Mouse (Mus musculus) liver, adult (tissue): ENCODE measurements around the gene Yipf1.

Experiments used
- GATA4 ChIP-seq: IDR thresholded peaks from 2 replicates; pipeline ENCODE4 v1.6.1; 2014; ENCODE audit warnings: mild to moderate bottlenecking, low read length; ENCODE audit not compliant: insufficient replicate concordance

The Yipf1 gene

GRCm38 (mm10) chr4:107302221-107302620 lies 11.9 kb upstream of the Yipf1 start:
- TF ChIP-seq GATA4: no peak

- no peak for TF ChIP-seq GATA4
Observed at GRCm38 (mm10) chr4:107302832-107303231, 11.3 kb upstream of the Yipf1 start.

DNA sequence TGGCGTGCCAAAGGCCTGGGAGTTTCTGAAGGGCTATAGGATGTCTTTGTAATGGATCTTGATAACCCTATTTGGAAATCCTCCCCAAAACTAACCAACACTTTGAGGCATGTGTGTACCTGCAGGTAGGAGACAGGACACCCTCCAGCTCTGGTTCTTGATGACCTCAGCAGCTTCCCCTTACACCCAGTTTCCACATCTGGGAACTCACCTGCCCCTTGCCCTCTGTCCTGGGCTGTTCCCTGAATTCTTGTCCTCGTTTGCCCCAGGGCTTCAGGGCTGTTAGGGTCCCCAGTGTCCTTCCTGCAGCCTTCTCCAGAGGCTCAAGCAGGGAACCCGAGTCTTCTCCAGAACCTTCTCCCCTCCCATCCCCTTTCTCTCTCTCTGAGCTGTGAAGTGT lies 10.6 kb upstream of the Yipf1 start:
- no peak for TF ChIP-seq GATA4

DNA sequence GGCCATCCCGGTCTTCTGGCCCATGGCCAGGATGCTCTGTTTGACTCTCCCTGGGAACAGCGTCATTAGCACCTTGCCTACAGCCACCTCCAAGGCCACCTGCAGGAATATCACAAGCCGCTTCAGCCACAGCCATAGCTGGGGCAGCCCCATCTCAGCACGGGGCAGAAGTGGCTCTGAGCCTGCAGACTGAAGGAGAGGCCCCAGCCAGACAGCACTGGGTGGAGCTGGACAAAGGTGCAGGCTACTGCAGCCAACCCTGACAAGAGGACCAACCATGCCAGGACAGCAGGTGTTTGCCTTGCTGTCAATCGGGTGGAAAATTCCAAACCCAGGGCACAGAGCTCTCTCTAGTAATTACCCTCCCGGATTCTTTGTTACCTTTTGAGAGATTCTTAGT lies 7.2 kb upstream of the Yipf1 start, which contains the start of gene Dio1:
Gene Dio1, minus strand, starts transcription at position 204 of the 400 bp plus-strand sequence.
- no peak for TF ChIP-seq GATA4

DNA sequence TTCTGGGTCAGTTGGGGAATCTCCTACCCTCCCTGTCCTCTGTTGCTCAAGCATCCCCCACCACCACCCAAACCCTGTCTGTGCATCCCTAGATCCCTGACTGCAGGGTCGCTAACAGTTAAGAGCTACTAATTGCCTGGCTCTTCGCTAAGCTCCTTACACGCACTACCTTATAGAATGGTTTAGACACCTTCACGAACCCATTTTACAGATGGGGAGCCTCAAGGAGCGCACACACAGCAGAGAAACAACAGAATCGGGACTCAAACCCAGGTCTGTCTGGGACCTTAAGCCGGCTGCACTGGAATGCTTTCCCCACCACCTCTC lies 279 bp downstream of the Yipf1 start:
- no peak for TF ChIP-seq GATA4

DNA sequence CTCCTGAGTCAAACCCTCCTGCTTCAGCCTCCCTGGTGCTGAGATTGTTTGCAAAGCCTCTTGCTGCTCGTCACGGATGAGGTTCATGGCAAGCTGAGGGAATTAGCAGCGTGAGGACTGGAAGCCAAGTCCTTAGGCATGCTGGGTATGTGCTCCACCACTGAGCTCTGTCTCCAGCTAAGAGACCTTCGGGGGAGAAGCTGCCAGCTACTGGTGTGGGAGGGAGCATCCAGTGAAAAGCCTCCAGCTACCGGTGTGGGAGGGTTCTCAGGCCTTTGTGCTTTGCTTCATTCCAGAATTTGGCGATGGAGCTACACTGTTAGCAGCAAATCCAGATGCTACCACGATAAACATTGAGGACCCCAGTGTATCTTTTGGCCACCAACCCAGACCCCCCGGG lies 4.5 kb downstream of the Yipf1 start:
- no peak for TF ChIP-seq GATA4

DNA sequence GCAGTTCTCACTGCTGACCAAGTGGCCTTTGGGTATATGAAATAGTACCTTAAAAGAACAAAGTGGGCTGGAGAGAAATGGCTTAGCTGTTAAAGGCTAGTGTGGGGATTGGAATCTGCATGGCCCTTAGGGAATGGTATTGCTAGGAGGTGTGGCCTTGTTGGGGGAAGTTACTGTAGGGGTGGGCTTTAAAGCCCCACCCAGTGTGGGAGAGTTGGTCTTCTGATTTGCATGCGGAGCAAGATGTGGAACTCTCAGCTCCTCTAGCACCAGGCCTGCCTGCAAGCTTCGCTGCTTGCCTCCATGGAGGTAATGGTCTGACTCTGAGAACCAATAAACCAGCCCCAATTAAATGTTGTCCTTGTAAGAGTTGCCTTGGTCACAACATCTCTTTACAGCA lies 6.9 kb downstream of the Yipf1 start:
- TF ChIP-seq GATA4: no peak

DNA sequence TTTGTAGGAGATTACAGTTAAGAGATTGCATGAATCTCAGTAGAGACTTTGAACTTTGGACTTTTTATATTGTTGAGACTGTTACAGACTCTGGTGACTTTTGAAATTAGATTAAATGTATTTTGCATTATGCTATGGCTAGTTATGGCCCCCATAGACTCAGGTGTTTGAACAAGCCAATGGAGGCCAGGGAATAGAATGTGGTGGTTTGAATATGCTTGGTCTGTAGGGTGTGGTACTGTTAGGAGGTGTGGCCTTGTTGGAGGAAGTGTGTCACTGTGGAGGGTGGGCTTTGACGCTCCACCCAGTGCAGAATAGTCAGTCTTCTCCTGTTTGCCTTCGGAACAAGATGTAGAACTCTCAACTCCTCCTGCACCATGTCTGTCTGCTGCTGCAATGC lies 8.9 kb downstream of the Yipf1 start:
- no peak for TF ChIP-seq GATA4

GRCm38 (mm10) chr4:107328530-107328929 lies 14.4 kb downstream of the Yipf1 start:
- TF ChIP-seq GATA4: no peak

GRCm38 (mm10) chr4:107333514-107333913 lies 19.4 kb downstream of the Yipf1 start:
- TF ChIP-seq GATA4: no peak

GRCm38 (mm10) chr4:107336356-107336755 lies 22.2 kb downstream of the Yipf1 start:
- TF ChIP-seq GATA4: no peak

DNA sequence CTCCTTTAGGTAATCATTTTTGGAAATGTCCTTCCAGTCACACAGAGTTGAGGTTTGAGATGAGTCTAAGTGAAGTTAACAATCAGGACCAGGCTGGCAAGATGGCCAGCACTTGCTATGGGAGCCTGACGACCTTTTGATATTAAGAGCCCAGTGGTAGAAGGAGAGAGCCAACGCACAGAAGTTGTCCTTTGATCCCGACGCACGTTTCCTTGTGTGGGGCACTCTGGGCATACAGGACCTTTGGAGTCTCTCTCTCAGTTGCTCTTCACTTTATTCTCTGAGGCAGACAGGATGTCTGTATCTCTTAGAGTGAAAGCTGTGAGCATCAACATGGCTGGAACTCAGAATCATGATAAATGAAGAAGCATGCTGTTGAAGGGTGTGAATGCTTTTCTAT lies 23.3 kb downstream of the Yipf1 start:
- TF ChIP-seq GATA4: no peak

DNA sequence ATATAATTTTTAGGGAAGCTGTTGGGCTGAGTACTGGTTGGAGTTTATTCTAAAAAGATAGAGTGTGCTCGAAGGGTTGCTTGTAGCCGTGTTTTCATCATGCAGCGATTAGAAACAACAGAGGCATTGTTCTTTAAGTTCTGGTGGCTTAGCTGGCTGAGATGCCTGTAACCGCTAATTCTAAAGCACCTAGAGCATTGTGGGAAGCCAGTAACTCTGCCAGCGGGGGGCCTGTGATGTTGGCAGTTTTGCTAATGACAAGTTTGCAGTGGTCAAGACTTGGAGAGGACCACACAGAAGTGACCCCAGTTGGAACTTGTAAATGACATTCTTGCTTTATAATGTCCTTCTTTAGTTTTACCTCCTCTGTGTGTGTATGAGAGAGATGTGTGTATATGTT lies 27.2 kb downstream of the Yipf1 start:
- no peak for TF ChIP-seq GATA4

GRCm38 (mm10) chr4:107344612-107345011 lies 30.4 kb downstream of the Yipf1 start:
- TF ChIP-seq GATA4: no peak

DNA sequence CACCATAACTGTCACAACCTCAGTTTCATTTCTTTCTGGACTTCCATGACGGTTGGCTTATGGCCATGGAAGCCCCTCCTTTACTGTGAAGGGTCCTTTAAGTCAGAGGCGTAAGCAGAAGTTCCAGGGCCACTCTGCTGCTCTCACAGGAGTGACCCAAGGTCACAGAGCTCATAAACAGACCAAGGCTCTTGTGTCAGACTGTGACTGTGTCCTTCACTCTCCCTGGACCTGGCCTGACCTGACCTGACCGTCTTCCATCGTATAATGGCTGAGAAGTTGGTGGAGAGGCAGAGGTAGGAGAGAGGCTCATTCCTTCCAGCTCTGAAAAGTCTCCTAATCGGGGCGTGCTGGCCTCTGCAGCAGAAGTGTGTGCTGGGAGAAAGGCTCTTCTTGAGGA lies 33.1 kb downstream of the Yipf1 start:
- no peak for TF ChIP-seq GATA4

DNA sequence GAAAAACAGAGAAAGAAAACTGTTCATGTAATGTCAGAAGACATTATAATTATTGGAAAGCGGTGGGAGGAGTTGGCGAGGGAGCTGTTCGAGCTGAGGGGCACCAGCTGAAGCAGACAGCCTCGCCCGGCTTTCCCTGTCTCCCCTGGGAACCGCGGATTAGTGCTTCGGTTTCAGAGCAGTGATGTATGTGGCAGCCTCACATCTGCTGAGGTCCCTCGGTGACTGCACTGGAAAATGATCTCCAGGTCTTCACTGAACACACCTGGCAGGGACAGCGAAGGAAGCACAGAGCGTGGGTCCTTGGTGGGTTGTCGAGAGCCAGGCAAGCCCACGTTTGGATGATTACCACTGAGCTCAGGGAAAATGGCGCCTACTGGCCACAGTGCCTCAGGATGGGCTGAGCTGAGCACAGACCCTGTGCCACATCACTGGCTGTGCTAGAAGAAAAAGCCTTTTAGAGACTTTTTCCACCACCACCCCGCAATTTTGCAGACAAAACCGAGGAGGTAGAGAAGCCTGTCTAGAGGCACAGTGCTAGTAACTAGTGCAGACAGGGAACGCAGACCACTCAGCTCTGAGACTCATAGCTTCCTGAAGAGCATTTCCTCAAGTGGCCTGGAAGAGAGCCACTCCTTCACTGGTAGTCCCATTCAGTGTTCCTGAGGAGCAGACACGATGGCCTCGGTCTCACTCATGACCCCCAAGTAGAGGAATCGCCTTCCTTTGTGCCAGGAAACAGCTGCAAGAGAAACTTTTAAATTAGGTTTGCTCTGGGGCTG lies 34.6 kb downstream of the Yipf1 start:
- TF ChIP-seq GATA4: no peak

- TF ChIP-seq GATA4: no peak
Observed at GRCm38 (mm10) chr4:107349311-107350008, 35.3 kb downstream of the Yipf1 start.
